Mouse (Mus musculus) neural tube, embryonic 14.5 days (tissue): Measurements from ENCODE around the gene Cntnap1. TPM values are rescaled to one million over a fixed set of nuclear protein-coding genes. Genes with fewer than 3 reads are reported as not detected.

ENCODE experiments used
- ATAC-seq: fragments of 200-750 bp; cut with Nextera tagmentation; 2 replicates; pipeline ENCODE4 v1.8.0; 2017; ENCODE audit warnings: low read depth, mild to moderate bottlenecking, moderate TSS enrichment, moderate library complexity
- H3K27ac ChIP-seq: fragments of 300-500 bp; sonication (generic); 2 replicates; pipeline ENCODE4 v1.5.1; 2014; ENCODE audit warnings: low read depth, mild to moderate bottlenecking, control low read depth, low read length, moderate library complexity, mixed read lengths
- H3K27me3 ChIP-seq: fragments of 300-500 bp; sonication (generic); 2 replicates; pipeline ENCODE4 v1.6.1; 2014; ENCODE audit warnings: low read length; ENCODE audit not compliant: control insufficient read depth, insufficient read depth
- H3K36me3 ChIP-seq: fragments of 300-500 bp; sonication (generic); 2 replicates; pipeline ENCODE4 v1.6.1; 2014; ENCODE audit warnings: low read length, mixed read lengths; ENCODE audit not compliant: control insufficient read depth, insufficient read depth
- H3K4me1 ChIP-seq: fragments of 300-500 bp; sonication (generic); 2 replicates; pipeline ENCODE4 v1.6.1; 2014; ENCODE audit warnings: low read length; ENCODE audit not compliant: control insufficient read depth, insufficient read depth
- H3K4me2 ChIP-seq: fragments of 300-500 bp; sonication (generic); 2 replicates; pipeline ENCODE4 v1.6.1; 2014; ENCODE audit warnings: mild to moderate bottlenecking, low read depth, low read length, control low read depth
- H3K4me3 ChIP-seq: fragments of 300-500 bp; sonication (generic); 2 replicates; pipeline ENCODE4 v1.5.1; 2014; ENCODE audit warnings: low read depth, low read length, control low read depth, mixed read lengths
- H3K9ac ChIP-seq: fragments of 300-500 bp; sonication (generic); replicated peaks from 2 replicates; pipeline ENCODE4 v1.6.1; 2014; ENCODE audit warnings: low read depth, mild to moderate bottlenecking, control low read depth, low read length, mixed read lengths
- H3K9me3 ChIP-seq: fragments of 300-500 bp; sonication (generic); 2 replicates; pipeline ENCODE4 v1.6.1; 2016; ENCODE audit warnings: low read length; ENCODE audit not compliant: control insufficient read depth
- WGBS: fragments of 180-500 bp; shearing (Covaris S2); extraction: QIAGEN DNeasy Blood & Tissue Kit; methylation state at CpG from one replicate; pipeline ENCODE4 v1.1.7; 2014; 5-methylcytosine and 5-hydroxymethylcytosine counted together
- polyA plus RNA-seq: library from polyadenylated mRNA; unstranded; fragments of >200 nt; fragmentation: Nextera tagmentation; extraction: Ambion mirVana; gene quantifications from 2 replicates; pipeline ENCODE4 v1.2.1, GENCODE M21; 2014

Cntnap1 gene
- polyA plus RNA-seq, 1 experiment from 2014 or later, result 8.3 TPM

GRCm38 (mm10) chr11:101199555-101199954 is 29.2 kb downstream of the Cntnap1 start:
- WGBS, result 96% methylated on average over 3 of the region's 3 CpGs
- no peaks in the 10 kb centered on the region for H3K9me3 ChIP-seq
- ATAC-seq, result no peak
- H3K4me1 ChIP-seq, result no peaks in the 10 kb centered on the region
- no peaks in the 10 kb centered on the region for H3K27me3 ChIP-seq
- H3K27ac ChIP-seq, result no peak overlapping the region
- peaks cover 27% of the 10 kb centered on the region for H3K36me3 ChIP-seq
- no peak overlapping the region for H3K4me3 ChIP-seq
- no peak overlapping the region for H3K9ac ChIP-seq
- no peak overlapping the region for H3K4me2 ChIP-seq

GRCm38 (mm10) chr11:101200986-101201385 is 30.7 kb downstream of the Cntnap1 start:
- Histone ChIP-seq H3K9me3 (no peaks in the 10 kb centered on the region), H3K27ac (no peak overlapping the region), H3K36me3 (peaks cover 30% of the 10 kb centered on the region), H3K9ac (no peak overlapping the region), H3K27me3 (no peaks in the 10 kb centered on the region), H3K4me2 (no peak overlapping the region), H3K4me3 (no peak overlapping the region), H3K4me1 (no peaks in the 10 kb centered on the region)
- 17% methylated on average over 7 of the region's 7 CpGs for WGBS
- ATAC-seq, result no peak

- no peak for ATAC-seq
- H3K4me1 ChIP-seq, result no peaks in the 10 kb centered on the region
- 43% methylated on average over 3 of the region's 3 CpGs for WGBS
- H3K9me3 ChIP-seq, result no peaks in the 10 kb centered on the region
- H3K27ac ChIP-seq, result no peak overlapping the region
- H3K36me3 ChIP-seq, result peaks cover 12% of the 10 kb centered on the region; the same call in 1 of the 2 replicates
- H3K4me3 ChIP-seq, result no peak overlapping the region
- no peak overlapping the region for H3K9ac ChIP-seq
- no peak overlapping the region for H3K4me2 ChIP-seq
- no peaks in the 10 kb centered on the region for H3K27me3 ChIP-seq
These were observed 41.6 kb downstream of the Cntnap1 start for GRCm38 (mm10) chr11:101211970-101212369.

- no peak overlapping the region for H3K27ac ChIP-seq
- 92% methylated on average over 5 of the region's 5 CpGs for WGBS
- H3K36me3 ChIP-seq, result 0 out of 2 replicates have a peak, but pooled peaks cover 6% of the 10 kb centered on the region
- no peak overlapping the region for H3K9ac ChIP-seq
- H3K4me1 ChIP-seq, result no peaks in the 10 kb centered on the region
- H3K9me3 ChIP-seq, result no peaks in the 10 kb centered on the region
- H3K4me3 ChIP-seq, result no peak overlapping the region
- ATAC-seq, result no peak
- no peak overlapping the region for H3K4me2 ChIP-seq
- no peaks in the 10 kb centered on the region for H3K27me3 ChIP-seq
These were observed 46.6 kb downstream of the Cntnap1 start for GRCm38 (mm10) chr11:101216936-101217335.

- Histone ChIP-seq H3K9ac (no peak overlapping the region), H3K4me2 (no peak overlapping the region), H3K4me1 (no peaks in the 10 kb centered on the region), H3K27me3 (no peaks in the 10 kb centered on the region), H3K4me3 (no peak overlapping the region), H3K9me3 (no peaks in the 10 kb centered on the region), H3K27ac (no peak overlapping the region), H3K36me3 (0 out of 2 replicates have a peak, but pooled peaks cover 6% of the 10 kb centered on the region)
- ATAC-seq, result no peak
- 88% methylated on average over 10 of the region's 10 CpGs for WGBS
These were observed 48.2 kb downstream of the Cntnap1 start for GRCm38 (mm10) chr11:101218436-101219055.

GRCm38 (mm10) chr11:101220853-101221252 is 50.5 kb downstream of the Cntnap1 start:
- Histone ChIP-seq H3K4me2 (no peak overlapping the region), H3K27me3 (no peaks in the 10 kb centered on the region), H3K4me3 (no peak overlapping the region), H3K27ac (no peak overlapping the region), H3K36me3 (no peaks in the 10 kb centered on the region), H3K4me1 (peaks cover 4% of the 10 kb centered on the region; the same call in 1 of the 2 replicates), H3K9me3 (no peaks in the 10 kb centered on the region), H3K9ac (no peak overlapping the region)
- 61% methylated on average over 2 of the region's 2 CpGs for WGBS
- ATAC-seq, result no peak

- no peak for ATAC-seq
- Histone ChIP-seq H3K9ac (no peak overlapping the region), H3K4me2 (no peak overlapping the region), H3K27ac (no peak overlapping the region), H3K4me1 (peaks cover 4% of the 10 kb centered on the region; the same call in 1 of the 2 replicates), H3K27me3 (no peaks in the 10 kb centered on the region), H3K9me3 (no peaks in the 10 kb centered on the region), H3K36me3 (no peaks in the 10 kb centered on the region), H3K4me3 (no peak overlapping the region)
- 86% methylated on average over 8 of the region's 8 CpGs for WGBS
These were observed 51.1 kb downstream of the Cntnap1 start for GRCm38 (mm10) chr11:101221306-101221986.

- no peaks in the 10 kb centered on the region for H3K27me3 ChIP-seq
- H3K36me3 ChIP-seq, result no peaks in the 10 kb centered on the region
- 95% methylated on average over 3 of the region's 3 CpGs for WGBS
- H3K4me1 ChIP-seq, result peaks cover 4% of the 10 kb centered on the region; the same call in 1 of the 2 replicates
- no peak overlapping the region for H3K27ac ChIP-seq
- H3K4me2 ChIP-seq, result no peak overlapping the region
- no peak for ATAC-seq
- H3K9ac ChIP-seq, result no peak overlapping the region
- H3K9me3 ChIP-seq, result no peaks in the 10 kb centered on the region
- no peak overlapping the region for H3K4me3 ChIP-seq
These were observed 54.0 kb downstream of the Cntnap1 start for GRCm38 (mm10) chr11:101224337-101224736.

- 20% methylated on average over 25 of the region's 25 CpGs for WGBS
These were observed 55.2 kb downstream of the Cntnap1 start for GRCm38 (mm10) chr11:101225331-101226064.

More at GRCm38 (mm10) chr11:101225331-101226064, 55.2 kb downstream of the Cntnap1 start:
- no peaks in the 10 kb centered on the region for H3K27me3 ChIP-seq
- H3K9ac ChIP-seq, result peak overlapping the region; percentile 76
- H3K4me2 ChIP-seq, result peak overlapping the region; percentile 92
- H3K9me3 ChIP-seq, result no peaks in the 10 kb centered on the region
- H3K4me1 ChIP-seq, result peaks cover 4% of the 10 kb centered on the region; the same call in 1 of the 2 replicates
- peak overlapping the region; percentile 82 for H3K4me3 ChIP-seq
- H3K27ac ChIP-seq, result peak overlapping the region; percentile 39
- no peaks in the 10 kb centered on the region for H3K36me3 ChIP-seq
- no peak for ATAC-seq
